Mouse (Mus musculus) brain, embryonic 14.5 days (tissue): Measurements from ENCODE around the gene D1Ertd622e.

Experiments used
- CTCF ChIP-seq: fragments of 200-500 bp; IDR thresholded peaks from 2 replicates; pipeline ENCODE4 v1.5.1; 2012; ENCODE audit warnings: inconsistent platforms, mild to moderate bottlenecking, moderate library complexity, borderline replicate concordance; ENCODE audit not compliant: insufficient read depth, insufficient read length; ENCODE audit errors: extremely low read depth
- POLR2A ChIP-seq: fragments of 200-500 bp; IDR thresholded peaks from 2 replicates; pipeline ENCODE4 v1.6.1; 2012; ENCODE audit warnings: mild to moderate bottlenecking, inconsistent platforms, borderline replicate concordance; ENCODE audit not compliant: poor library complexity, insufficient read depth, insufficient read length, severe bottlenecking; ENCODE audit errors: extremely low read depth

DNA sequence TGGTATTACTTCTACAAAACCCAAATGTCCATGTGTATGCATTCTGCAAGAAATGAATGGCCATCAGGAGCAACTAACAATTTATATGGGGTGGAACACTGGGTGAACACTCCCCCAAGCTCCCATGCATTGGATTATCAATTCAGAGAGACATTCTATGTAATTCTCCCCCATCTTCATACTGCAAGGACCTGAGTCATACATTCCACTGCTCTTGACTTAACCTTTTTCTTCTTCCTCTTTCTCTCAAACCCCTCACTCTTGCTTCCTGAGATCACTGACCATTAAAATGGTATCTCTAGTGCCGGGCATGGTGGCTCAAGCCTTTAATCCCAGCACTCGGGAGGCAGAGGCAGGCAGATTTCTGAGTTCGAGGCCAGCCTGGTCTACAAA is 83.9 kb downstream of the D1Ertd622e start:
- TF ChIP-seq CTCF (no peak), POLR2A (no peak)
